Mouse (Mus musculus) CH12.LX (cell line): ENCODE measurements around the gene Pald1.

Source experiments
- MAX ChIP-seq: IDR thresholded peaks from 2 replicates; pipeline ENCODE4 v1.6.1; 2011; ENCODE audit warnings: low read length, improper control_type of control experiment
- MYC ChIP-seq: IDR thresholded peaks from 2 replicates; pipeline ENCODE4 v1.6.1; 2011; ENCODE audit warnings: low read depth, mild to moderate bottlenecking, improper control_type of control experiment, low read length
- NRF1 ChIP-seq: IDR thresholded peaks from 2 replicates; pipeline ENCODE4 v1.6.1; 2014; ENCODE audit warnings: low read depth, mild to moderate bottlenecking, inconsistent platforms, low read length, improper control_type of control experiment, moderate library complexity
- POLR2A ChIP-seq: IDR thresholded peaks from 2 replicates; pipeline ENCODE4 v1.6.1; 2011; ENCODE audit warnings: low read depth, mild to moderate bottlenecking, improper control_type of control experiment, low read length
- RAD21 ChIP-seq: IDR thresholded peaks from 2 replicates; pipeline ENCODE4 v1.6.1; 2011; ENCODE audit warnings: low read depth, mild to moderate bottlenecking, low read length, improper control_type of control experiment, moderate library complexity
- SMC3 ChIP-seq: IDR thresholded peaks from 2 replicates; pipeline ENCODE4 v1.6.1; 2011; ENCODE audit warnings: low read depth, low read length, improper control_type of control experiment

DNA sequence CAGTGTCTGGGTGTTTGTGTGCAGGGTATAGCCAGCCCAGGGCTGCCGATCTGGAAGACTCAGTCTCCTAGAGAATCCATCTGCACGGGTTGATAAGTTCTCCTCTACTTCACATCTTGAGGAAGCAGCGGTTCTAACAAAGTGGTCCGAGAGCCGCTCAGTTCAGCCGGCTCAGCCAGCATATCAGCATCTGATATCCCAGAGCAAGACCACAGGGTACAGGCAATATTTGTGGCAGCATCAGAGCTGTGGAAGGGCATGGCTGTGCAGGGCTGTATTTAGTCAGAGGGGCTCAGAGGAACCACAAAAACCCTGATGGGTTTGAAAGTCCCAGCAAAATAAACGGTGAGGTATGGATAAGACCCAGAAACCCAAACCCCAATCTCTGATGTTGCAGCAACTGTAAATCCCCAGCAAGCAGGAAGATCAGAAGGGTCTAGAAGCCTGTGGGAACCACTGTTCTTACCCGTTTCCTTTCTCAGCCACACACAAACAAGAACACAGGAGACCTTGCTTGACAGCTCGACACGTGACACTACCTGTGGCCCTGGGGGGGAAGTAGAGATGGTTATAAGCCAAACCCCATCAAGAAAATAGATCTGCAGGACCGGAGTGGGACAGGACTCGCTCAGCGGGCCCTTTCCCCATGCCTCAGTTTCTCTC is 77.3 kb downstream of the Pald1 start:
- TF ChIP-seq POLR2A (no peak), NRF1 (no peak), RAD21 (no peak), SMC3 (no peak), MAX (no peak), MYC (no peak)
